Comparison of ENCODE assay signal across 9 mouse cellular contexts in genomic region chr16:28793115-28793514, GRCm38 (mm10). TPM values are rescaled to one million over a fixed set of nuclear protein-coding genes. Genes with fewer than 3 reads are reported as not detected.
A peak's percentile ranks its signal among the peaks of the same experiment; 100 is the strongest.
DNase-seq lines count a peak whose midpoint lies in the region; ATAC-seq and TF ChIP-seq lines count a peak whose summit lies in the region.
"Had no signal": no experiment of that assay in that cellular context is flagged by ENCODE, and none has a peak within 500 bp of the region (broad histone marks: within the 10 kb centered on the region; RNA-seq: fewer than 3 reads in every experiment).

No protein-coding gene starts in this region.

- H3K9ac ChIP-seq in stomach, embryonic 14.5 days (replicated peaks; ENCODE audit: low read depth, low read length), result no peak overlapping the region
- H3K9ac ChIP-seq: lung, embryonic 15.5 days had no signal

- WGBS in embryonic facial prominence, embryonic 10.5 days, result 3% methylated on average over 4 of the region's 4 CpGs
- 5% methylated on average over 4 of the region's 4 CpGs for WGBS in stomach, embryonic 14.5 days

- H3K27me3 ChIP-seq in embryonic facial prominence, embryonic 10.5 days (replicated peaks; ENCODE audit: low read depth, poor library complexity, severe bottlenecking), result no peaks in the 10 kb centered on the region
- no peaks in the 10 kb centered on the region for H3K27me3 ChIP-seq in stomach, embryonic 14.5 days (ENCODE audit: control insufficient read depth, insufficient read depth, low read length)
- H3K27me3 ChIP-seq: lung, embryonic 15.5 days had no signal

- peak; percentile 1 for DNase-seq in ovary, postnatal 14 days (ENCODE audit: low spot score)
- DNase-seq in ovary, postnatal 36 days (ENCODE audit: low spot score), result no peak
- DNase-seq in embryonic facial prominence, embryonic 10.5 days (ENCODE audit: low spot score), result peak; percentile 54
- DNase-seq in kidney, postnatal 10 days, result peak; percentile 57
- peak; percentile 36 for DNase-seq in lung, postnatal 10 days
- DNase-seq in spleen, postnatal 4 days (ENCODE audit: low spot score in 2 of 2), result no peak

- no peak for TF ChIP-seq POLR2A in bone marrow macrophage, adult 2 months (IDR thresholded peaks at IDR 0.05; ENCODE audit: borderline replicate concordance, low read depth, low read length)

- no peaks in the 10 kb centered on the region for H3K36me3 ChIP-seq in embryonic facial prominence, embryonic 10.5 days (replicated peaks)
- H3K36me3 ChIP-seq in stomach, embryonic 14.5 days (ENCODE audit: control insufficient read depth, insufficient read depth, low read length), result no peaks in the 10 kb centered on the region
- H3K36me3 ChIP-seq: lung, embryonic 15.5 days had no signal

- ATAC-seq in stomach, embryonic 14.5 days (ENCODE audit: insufficient number of reproducible peaks, insufficient read depth, low FRiP score, low read depth), result 0 out of 2 replicates have a peak, but pooled peaks have one; percentile 37

- no peak overlapping the region for H3K27ac ChIP-seq in bone marrow macrophage, adult 2 months (ENCODE audit: insufficient read depth, low read depth, low read length)
- no peak overlapping the region for H3K27ac ChIP-seq in embryonic facial prominence, embryonic 10.5 days (replicated peaks)
- no peak overlapping the region for H3K27ac ChIP-seq in stomach, embryonic 14.5 days (ENCODE audit: low read length)
- H3K27ac ChIP-seq: lung, embryonic 15.5 days had no signal

- no peaks in the 10 kb centered on the region for H3K9me3 ChIP-seq in embryonic facial prominence, embryonic 10.5 days
- H3K9me3 ChIP-seq in stomach, embryonic 14.5 days (ENCODE audit: control insufficient read depth, low read depth, low read length), result no peaks in the 10 kb centered on the region
- H3K9me3 ChIP-seq: lung, embryonic 15.5 days had no signal

- TF ChIP-seq CTCF in bone marrow macrophage, adult 2 months (IDR thresholded peaks at IDR 0.05; ENCODE audit: low read depth, low read length), result peak; percentile 55

- H3K4me1 ChIP-seq in bone marrow macrophage, adult 2 months (ENCODE audit: control insufficient read depth, insufficient read depth, low read length), result no peaks in the 10 kb centered on the region
- H3K4me1 ChIP-seq in embryonic facial prominence, embryonic 10.5 days, result no peaks in the 10 kb centered on the region
- no peaks in the 10 kb centered on the region for H3K4me1 ChIP-seq in stomach, embryonic 14.5 days (ENCODE audit: control insufficient read depth, insufficient read depth, low read length)
- H3K4me1 ChIP-seq: lung, embryonic 15.5 days had no signal

- no peak overlapping the region for H3K4me2 ChIP-seq in stomach, embryonic 14.5 days (replicated peaks; ENCODE audit: low read depth, low read length)
- H3K4me2 ChIP-seq: lung, embryonic 15.5 days had no signal

- H3K4me3 ChIP-seq in bone marrow macrophage, adult 2 months (ENCODE audit: insufficient read depth, low read length), result no peak overlapping the region
- no peak overlapping the region for H3K4me3 ChIP-seq in embryonic facial prominence, embryonic 10.5 days
- H3K4me3 ChIP-seq in stomach, embryonic 14.5 days (ENCODE audit: low read depth, low read length), result no peak overlapping the region
- H3K4me3 ChIP-seq: lung, embryonic 15.5 days had no signal

RNA-seq across cellular contexts. Expression of gene Fgf12, which starts 40.2 kb away (rescaled TPM):
- polyA plus RNA-seq in bone marrow macrophage, adult 2 months (2012; ENCODE audit: insufficient read depth, insufficient read length, missing spikeins), result not detected in 2 replicates
- 2.3 and 2.5 TPM in 2 replicates for polyA plus RNA-seq in embryonic facial prominence, embryonic 10.5 days (2016; fragmentation: Nextera tagmentation; extraction: Ambion mirVana)
- polyA plus RNA-seq in stomach, embryonic 14.5 days (2014; fragmentation: Nextera tagmentation; extraction: Ambion mirVana), result 4.4 TPM in 2 replicates

Comparison
In these comparisons a context has a peak if more than half of its experiments do, and no peak if none do; other contexts are left out.
1. DNase-seq: peak in ovary, postnatal 14 days (single experiment), embryonic facial prominence, embryonic 10.5 days (single experiment), kidney, postnatal 10 days (single experiment) and lung, postnatal 10 days (single experiment); none in ovary, postnatal 36 days (single experiment) and spleen, postnatal 4 days (0 of 2).